ENCODE assay signal across 8 mouse cellular contexts in genomic region chr4:98816807-98817183, GRCm38 (mm10). TPM values are rescaled to one million over a fixed set of nuclear protein-coding genes. Genes with fewer than 3 reads are reported as not detected.
DNase-seq lines count a peak whose midpoint lies in the region; ATAC-seq lines count a peak whose summit lies in the region.

No protein-coding gene starts in this region.

- intact Hi-C loops in gastrocnemius, postnatal 36 days (cut with DNase I): no loop called here

- DNase-seq in adrenal gland, adult (ENCODE audit: inconsistent age in 2 of 2, low spot score in 1 of 2): peak; percentile 14 to 47
- DNase-seq in adrenal gland, adult 18-20 months (ENCODE audit: low spot score in 2 of 2): no peak
- DNase-seq in limb, embryonic 10.5 days (ENCODE audit: low spot score): no peak
- no peak for DNase-seq in gastrocnemius, postnatal 36 days
- no peak for DNase-seq in thymus, postnatal 25 days

- H3K9ac ChIP-seq in stomach, embryonic 15.5 days: peak overlapping the region; percentile 56; the same call in 1 of the 2 replicates

- under 1% methylated on average over 14 of the region's 14 CpGs for WGBS in limb, embryonic 10.5 days
- 4% methylated on average over 14 of the region's 14 CpGs for WGBS in stomach, embryonic 15.5 days

- H3K4me2 ChIP-seq in stomach, embryonic 15.5 days: peak overlapping the region; percentile 99

- H3K27me3 ChIP-seq in megakaryocyte, embryonic 14.5 days (replicated peaks): peaks cover 44% of the 10 kb centered on the region
- H3K27me3 ChIP-seq in limb, embryonic 10.5 days (ENCODE audit: low read depth, poor library complexity, severe bottlenecking): peaks cover 25% of the 10 kb centered on the region; the same call in 1 of the 2 replicates
- H3K27me3 ChIP-seq in stomach, embryonic 15.5 days (replicated peaks): no peaks in the 10 kb centered on the region

- peak overlapping the region; percentile 82 for H3K4me3 ChIP-seq in megakaryocyte, embryonic 14.5 days (replicated peaks)
- peak overlapping the region; percentile 84 for H3K4me3 ChIP-seq in limb, embryonic 10.5 days
- peak overlapping the region; percentile 67 for H3K4me3 ChIP-seq in stomach, embryonic 15.5 days (replicated peaks)

- peak overlapping the region; percentile 93 for H3K27ac ChIP-seq in limb, embryonic 10.5 days
- H3K27ac ChIP-seq in stomach, embryonic 15.5 days: peak overlapping the region; percentile 52; the same call in 1 of the 2 replicates

- no peak for ATAC-seq in megakaryocyte, adult 5-6 weeks (ENCODE audit: poor library complexity, severe bottlenecking)
- ATAC-seq in stomach, embryonic 15.5 days (ENCODE audit: insufficient read depth, low FRiP score, low read depth): no peak

- peaks cover 10% of the 10 kb centered on the region for H3K4me1 ChIP-seq in megakaryocyte, embryonic 14.5 days
- H3K4me1 ChIP-seq in limb, embryonic 10.5 days: peaks cover 53% of the 10 kb centered on the region
- peaks cover 13% of the 10 kb centered on the region for H3K4me1 ChIP-seq in stomach, embryonic 15.5 days

- peaks cover 4% of the 10 kb centered on the region; the same call in 1 of the 2 replicates for H3K9me3 ChIP-seq in megakaryocyte, embryonic 14.5 days
- H3K9me3 ChIP-seq in limb, embryonic 10.5 days (replicated peaks): no peaks in the 10 kb centered on the region
- no peaks in the 10 kb centered on the region for H3K9me3 ChIP-seq in stomach, embryonic 15.5 days

- no peaks in the 10 kb centered on the region for H3K36me3 ChIP-seq in megakaryocyte, embryonic 14.5 days (replicated peaks; ENCODE audit: low read length)
- peaks cover 9% of the 10 kb centered on the region for H3K36me3 ChIP-seq in limb, embryonic 10.5 days
- H3K36me3 ChIP-seq in stomach, embryonic 15.5 days: no peaks in the 10 kb centered on the region

RNA-seq across cellular contexts. Expression of gene Kank4, which starts 0.5 kb away (rescaled TPM):
- total RNA-seq in adrenal gland, adult 18-20 months (2021): 1 to 10 TPM; 2.6 to 2.8 TPM
- not detected in 2 replicates for polyA plus RNA-seq in megakaryocyte, embryonic 14.5 days (2012; ENCODE audit: insufficient read depth, low replicate concordance)
- total RNA-seq in megakaryocyte, adult 5-6 weeks (2015): not detected in 2 replicates
- 0.04 TPM in 1 of 2 replicates, not detected in the other for total RNA-seq in megakaryocyte, adult 5-6 weeks (2017)
- polyA plus RNA-seq in limb, embryonic 10.5 days (2016; fragmentation: Nextera tagmentation; extraction: Ambion mirVana): 1.7 and 2.5 TPM in 2 replicates
- 1.7 and 1.8 TPM in 2 replicates for polyA plus RNA-seq in stomach, embryonic 15.5 days (2015; fragmentation: Nextera tagmentation; extraction: Ambion mirVana)
- 1 to 10 TPM in 1 of 2 experiments, under 1 TPM in 1; 0.87 to 1.4 TPM for total RNA-seq in gastrocnemius, postnatal 36 days (2021)

RNA-seq across cellular contexts. Expression of gene I0C0044D17Rik, which starts 6.8 kb away (rescaled TPM):
- total RNA-seq in adrenal gland, adult 18-20 months (2021): not detected
- not detected in 2 replicates for polyA plus RNA-seq in megakaryocyte, embryonic 14.5 days (2012; ENCODE audit: insufficient read depth, low replicate concordance)
- total RNA-seq in megakaryocyte, adult 5-6 weeks (2015): not detected in 2 replicates
- not detected in 2 replicates for total RNA-seq in megakaryocyte, adult 5-6 weeks (2017)
- not detected in 2 replicates for polyA plus RNA-seq in limb, embryonic 10.5 days (2016; fragmentation: Nextera tagmentation; extraction: Ambion mirVana)
- not detected in 2 replicates for polyA plus RNA-seq in stomach, embryonic 15.5 days (2015; fragmentation: Nextera tagmentation; extraction: Ambion mirVana)
- not detected for total RNA-seq in gastrocnemius, postnatal 36 days (2021)

Comparison
In these comparisons a context has a peak if more than half of its experiments do, and no peak if none do; other contexts are left out.
1. DNase-seq: peak in adrenal gland, adult (2 of 2); none in adrenal gland, adult 18-20 months (0 of 2), limb, embryonic 10.5 days (single experiment), gastrocnemius, postnatal 36 days (0 of 2) and thymus, postnatal 25 days (single experiment).
2. Peak in every context shown above with its lines, with median percentiles within 50 percentile points of each other: H3K4me3 ChIP-seq.